Mouse (Mus musculus): ENCODE results near the gene H2-Q6. TPM values are rescaled to one million over a fixed set of nuclear protein-coding genes. Genes with fewer than 3 reads are reported as not detected.

The H2-Q6 gene
- polyA plus RNA-seq (2012; rRNA removed) = 10.0 and 11.4 TPM in 2 replicates

GRCm38 (mm10) chr17:35424624-35425416 is at the start of gene H2-Q6:
Gene H2-Q6 (plus strand): TSS chr17:35424850.

GRCm38 (mm10) chr17:35379369-35379728 is 45.3 kb upstream of the H2-Q6 start, which contains the start of gene H2-Q4:
Gene H2-Q4 (plus strand): TSS chr17:35379617.

GRCm38 (mm10) chr17:35438885-35439284 is 14.2 kb downstream of the H2-Q6 start, which contains the start of gene H2-Q7:
Gene H2-Q7 (plus strand): TSS chr17:35439155.

GRCm38 (mm10) chr17:35469842-35470751 is 45.4 kb downstream of the H2-Q6 start, which contains the start of gene H2-Q10:
Gene H2-Q10 (plus strand): TSS chr17:35470089.

Other genes with a start within 250 kb of the H2-Q6 start
- 9.0 and 9.2 TPM in 2 replicates for gene Aif1, start 248.8 kb upstream of the H2-Q6 start, polyA plus RNA-seq (2012; rRNA removed)
- 21.0 and 28.7 TPM in 2 replicates for gene Lst1, start 236.4 kb upstream of the H2-Q6 start, polyA plus RNA-seq (2012; rRNA removed)
- gene Ltb, start 230.4 kb upstream of the H2-Q6 start, polyA plus RNA-seq (2012; rRNA removed) = 0.53 and 0.76 TPM in 2 replicates
- 0.33 and 0.48 TPM in 2 replicates for gene Tnf, start 222.8 kb upstream of the H2-Q6 start, polyA plus RNA-seq (2012; rRNA removed)
- 0.03 and 0.09 TPM in 2 replicates for gene Lta, start 219.5 kb upstream of the H2-Q6 start, polyA plus RNA-seq (2012; rRNA removed)
- gene Gm16181, start 204.0 kb upstream of the H2-Q6 start, polyA plus RNA-seq (2012; rRNA removed) = 0.10 TPM in 1 of 2 replicates, not detected in the other
- gene Atp6v1g2, start 191.2 kb upstream of the H2-Q6 start, polyA plus RNA-seq (2012; rRNA removed) = 1.6 and 1.7 TPM in 2 replicates
- gene Nfkbil1, start 189.1 kb upstream of the H2-Q6 start, polyA plus RNA-seq (2012; rRNA removed) = 3.6 and 4.1 TPM in 2 replicates
- 174 and 208 TPM in 2 replicates for gene Ddx39b, start 183.1 kb upstream of the H2-Q6 start, polyA plus RNA-seq (2012; rRNA removed)
- 35.7 and 45.9 TPM in 2 replicates for gene H2-D1, start 162.1 kb upstream of the H2-Q6 start, polyA plus RNA-seq (2012; rRNA removed)
- 0.50 and 0.63 TPM in 2 replicates for gene H2-Q1, start 104.4 kb upstream of the H2-Q6 start, polyA plus RNA-seq (2012; rRNA removed)
- 0.53 and 0.67 TPM in 2 replicates for gene H2-Q2, start 82.6 kb upstream of the H2-Q6 start, polyA plus RNA-seq (2012; rRNA removed)
- gene H2-Q4, start 45.2 kb upstream of the H2-Q6 start, polyA plus RNA-seq (2012; rRNA removed) = 6.6 and 6.8 TPM in 2 replicates
- gene H2-Q7, start 14.3 kb downstream of the H2-Q6 start, polyA plus RNA-seq (2012; rRNA removed) = 20.5 and 21.9 TPM in 2 replicates
- 112 and 136 TPM in 2 replicates for gene H2-Q10, start 45.2 kb downstream of the H2-Q6 start, polyA plus RNA-seq (2012; rRNA removed)
- not detected in 2 replicates for gene Pou5f1, start 81.2 kb downstream of the H2-Q6 start, polyA plus RNA-seq (2012; rRNA removed)
- gene Tcf19, start 92.0 kb downstream of the H2-Q6 start, polyA plus RNA-seq (2012; rRNA removed) = 27.3 and 35.3 TPM in 2 replicates
- gene Cchcr1, start 92.2 kb downstream of the H2-Q6 start, polyA plus RNA-seq (2012; rRNA removed) = 9.6 and 9.9 TPM in 2 replicates
- 0.03 and 0.12 TPM in 2 replicates for gene Psors1c2, start 108.4 kb downstream of the H2-Q6 start, polyA plus RNA-seq (2012; rRNA removed)
- gene Cdsn, start 127.3 kb downstream of the H2-Q6 start, polyA plus RNA-seq (2012; rRNA removed) = 0.02 TPM in 1 of 2 replicates, not detected in the other
- not detected in 2 replicates for gene 2300002M23Rik, start 142.6 kb downstream of the H2-Q6 start, polyA plus RNA-seq (2012; rRNA removed)
- not detected in 2 replicates for gene Sfta2, start 176.7 kb downstream of the H2-Q6 start, polyA plus RNA-seq (2012; rRNA removed)
- not detected in 2 replicates for gene Gm9573, start 201.8 kb downstream of the H2-Q6 start, polyA plus RNA-seq (2012; rRNA removed)
- gene Mucl3, start 218.8 kb downstream of the H2-Q6 start, polyA plus RNA-seq (2012; rRNA removed) = 0.02 TPM in 1 of 2 replicates, not detected in the other
- gene Vars2, start 242.7 kb downstream of the H2-Q6 start, polyA plus RNA-seq (2012; rRNA removed) = 7.1 and 7.8 TPM in 2 replicates
- 15.6 and 17.6 TPM in 2 replicates for gene Gtf2h4, start 248.9 kb downstream of the H2-Q6 start, polyA plus RNA-seq (2012; rRNA removed)